Mouse (Mus musculus) liver, embryonic 14.5 days (tissue): ENCODE measurements around the gene Rin2. TPM values are rescaled to one million over a fixed set of nuclear protein-coding genes. Genes with fewer than 3 reads are reported as not detected.

Experiments used
- ATAC-seq: fragments of 200-750 bp; cut with Nextera tagmentation; 2 replicates; pipeline ENCODE4 v1.8.0; 2017; ENCODE audit warnings: moderate number of reproducible peaks, mild to moderate bottlenecking, moderate library complexity; ENCODE audit not compliant: insufficient read depth
- DNase-seq, 3 experiments: peaks; one replicate each; pipeline ENCODE4 v3.0.0-alpha.2; 2012 to 2013; ENCODE audit warnings: low read depth in 3 of 3, low spot score in 3 of 3
- H3K27ac ChIP-seq: fragments of 300-500 bp; sonication (generic); 2 replicates; pipeline ENCODE4 v1.5.1; 2014; ENCODE audit warnings: moderate library complexity, mild to moderate bottlenecking, control low read depth, inconsistent platforms
- H3K27me3 ChIP-seq: fragments of 300-500 bp; sonication (generic); 2 replicates; pipeline ENCODE4 v1.6.1; 2014; ENCODE audit warnings: mild to moderate bottlenecking, low read length, moderate library complexity; ENCODE audit not compliant: control insufficient read depth, insufficient read depth
- H3K36me3 ChIP-seq: fragments of 300-500 bp; sonication (generic); replicated peaks from 2 replicates; pipeline ENCODE4 v1.6.1; 2014; ENCODE audit warnings: low read depth; ENCODE audit not compliant: control insufficient read depth, insufficient read depth
- H3K4me1 ChIP-seq, 2 experiments: fragments of 200-500 bp in 1 of 2; fragments of 300-500 bp in 1 of 2; sonication (generic) in 1 of 2; replicated peaks; 2 replicates each; pipeline ENCODE4 v1.6.1; 2012 to 2014; ENCODE audit warnings: antibody characterized with exemption in 1 of 2, inconsistent platforms in 1 of 2, low read length in 1 of 2; ENCODE audit not compliant: control insufficient read depth in 2 of 2, insufficient read depth in 2 of 2
- H3K4me2 ChIP-seq: fragments of 300-500 bp; sonication (generic); 2 replicates; pipeline ENCODE4 v1.6.1; 2014; ENCODE audit warnings: low read depth, mild to moderate bottlenecking, control low read depth, moderate library complexity
- H3K4me3 ChIP-seq, 2 experiments: fragments of 200-500 bp in 1 of 2; fragments of 300-500 bp in 1 of 2; sonication (generic) in 1 of 2; 2 replicates each; pipeline ENCODE4 v1.5.1; 2012 to 2014; ENCODE audit warnings: low read depth in 2 of 2, low read length in 2 of 2, mild to moderate bottlenecking in 2 of 2, control low read depth in 1 of 2, inconsistent platforms in 1 of 2, moderate library complexity in 1 of 2; ENCODE audit not compliant: insufficient read depth in 1 of 2
- H3K9ac ChIP-seq: fragments of 300-500 bp; sonication (generic); replicated peaks from 2 replicates; pipeline ENCODE4 v1.6.1; 2014; ENCODE audit warnings: mild to moderate bottlenecking, control low read depth, moderate library complexity
- H3K9me3 ChIP-seq: fragments of 300-500 bp; sonication (generic); 2 replicates; pipeline ENCODE4 v1.6.1; 2016; ENCODE audit warnings: low read length, mixed read lengths; ENCODE audit not compliant: control insufficient read depth
- CTCF ChIP-seq: IDR thresholded peaks from 2 replicates; pipeline ENCODE4 v1.5.1; 2016; ENCODE audit warnings: antibody characterized with exemption, low read depth, control low read depth
- EP300 ChIP-seq: IDR thresholded peaks from 2 replicates; pipeline ENCODE4 v1.6.1; 2016; ENCODE audit warnings: antibody characterized with exemption, low read depth
- WGBS: fragments of 180-500 bp; shearing (Covaris S2); extraction: QIAGEN DNeasy Blood & Tissue Kit; methylation state at CpG from one replicate; pipeline ENCODE4 v1.1.7; 2014; ENCODE audit not compliant: insufficient replicate concordance; 5-methylcytosine and 5-hydroxymethylcytosine counted together
- polyA plus RNA-seq, 2 experiments: library from polyadenylated mRNA; depleted of rRNA in 1 of 2; stranded (reverse) in 1 of 2; unstranded in 1 of 2; fragments of >200 nt; fragmentation: Nextera tagmentation in 1 of 2; extraction: Ambion mirVana in 1 of 2; gene quantifications; 2 replicates each; pipeline versions ENCODE4 v1.2.1 to v1.2.3; 2012 to 2014

Rin2 gene
- polyA plus RNA-seq, 2 experiments = 1.1 to 1.7 TPM

- H3K9ac ChIP-seq = no peak overlapping the region
- H3K4me2 ChIP-seq = no peak overlapping the region
- no peak overlapping the region for H3K4me3 ChIP-seq
- H3K27me3 ChIP-seq = no peaks in the 10 kb centered on the region
- ATAC-seq = no peak
- H3K27ac ChIP-seq = no peak overlapping the region
- no peaks in the 10 kb centered on the region for H3K4me1 ChIP-seq
- TF ChIP-seq EP300 = no peak
- TF ChIP-seq CTCF = no peak
- H3K36me3 ChIP-seq = no peaks in the 10 kb centered on the region
- no peak for DNase-seq
- no peaks in the 10 kb centered on the region for H3K9me3 ChIP-seq
- 26% methylated on average over 5 of the region's 5 CpGs for WGBS
Observed at GRCm38 (mm10) chr2:145832836-145833221, 157.8 kb downstream of the Rin2 start.

GRCm38 (mm10) chr2:145833341-145833740, 158.3 kb downstream of the Rin2 start:
- Histone ChIP-seq H3K9me3 (no peaks in the 10 kb centered on the region), H3K4me3 (no peak overlapping the region), H3K4me2 (no peak overlapping the region), H3K27me3 (no peaks in the 10 kb centered on the region), H3K36me3 (no peaks in the 10 kb centered on the region), H3K4me1 (no peaks in the 10 kb centered on the region), H3K9ac (no peak overlapping the region), H3K27ac (no peak overlapping the region)
- WGBS = 54% methylated on average over 3 of the region's 3 CpGs
- TF ChIP-seq CTCF (no peak), EP300 (no peak)
- ATAC-seq (no peak), DNase-seq (no peak)

GRCm38 (mm10) chr2:145835920-145836319, 160.9 kb downstream of the Rin2 start:
- 50% methylated on average over 1 of the region's 1 CpGs for WGBS
- no peak for DNase-seq

GRCm38 (mm10) chr2:145838675-145839074, 163.7 kb downstream of the Rin2 start:
- TF ChIP-seq EP300 = no peak
- no peak for TF ChIP-seq CTCF
- Histone ChIP-seq H3K9me3 (no peaks in the 10 kb centered on the region), H3K27ac (no peak overlapping the region), H3K9ac (no peak overlapping the region), H3K36me3 (no peaks in the 10 kb centered on the region), H3K27me3 (no peaks in the 10 kb centered on the region), H3K4me2 (no peak overlapping the region), H3K4me3 (no peak overlapping the region), H3K4me1 (no peaks in the 10 kb centered on the region)
- DNase-seq (no peak), ATAC-seq (no peak)
- 46% methylated on average over 3 of the region's 3 CpGs for WGBS

More at GRCm38 (mm10) chr2:145835920-145836319, 160.9 kb downstream of the Rin2 start:
- no peak for ATAC-seq
- Histone ChIP-seq H3K4me2 (no peak overlapping the region), H3K27me3 (no peaks in the 10 kb centered on the region), H3K4me3 (no peak overlapping the region), H3K9ac (no peak overlapping the region), H3K36me3 (no peaks in the 10 kb centered on the region), H3K4me1 (no peaks in the 10 kb centered on the region), H3K27ac (no peak overlapping the region), H3K9me3 (no peaks in the 10 kb centered on the region)
- no peak for TF ChIP-seq CTCF
- no peak for TF ChIP-seq EP300

GRCm38 (mm10) chr2:145839565-145840315, 164.7 kb downstream of the Rin2 start:
- Histone ChIP-seq H3K36me3 (no peaks in the 10 kb centered on the region), H3K27ac (no peak overlapping the region), H3K9me3 (no peaks in the 10 kb centered on the region), H3K27me3 (no peaks in the 10 kb centered on the region), H3K4me1 (no peaks in the 10 kb centered on the region), H3K4me2 (no peak overlapping the region), H3K9ac (no peak overlapping the region), H3K4me3 (no peak overlapping the region)
- no peak for TF ChIP-seq EP300
- TF ChIP-seq CTCF = no peak
- DNase-seq = no peak
- WGBS = 79% methylated on average over 9 of the region's 9 CpGs
- ATAC-seq = no peak
